Mouse (Mus musculus): ENCODE results near the gene Il1r2. TPM values are rescaled to one million over a fixed set of nuclear protein-coding genes. Genes with fewer than 3 reads are reported as not detected.

Il1r2 gene
- polyA plus RNA-seq, 1 experiment from 2014 or later, result 0.54 TPM

GRCm38 (mm10) chr1:40055051-40055450 lies 18.8 kb upstream of the Il1r2 start:
- Histone ChIP-seq H3K27me3 (replicated peaks; ENCODE audit: control insufficient read depth, insufficient read depth, low read length) (no peaks in the 10 kb centered on the region), H3K4me3 (ENCODE audit: low read depth, low read length) (no peak overlapping the region), H3K36me3 (ENCODE audit: control insufficient read depth, insufficient read depth, low read length) (no peaks in the 10 kb centered on the region), H3K4me1 (ENCODE audit: control insufficient read depth, insufficient read depth, low read length) (no peaks in the 10 kb centered on the region), H3K9me3 (ENCODE audit: control insufficient read depth, low read length) (no peaks in the 10 kb centered on the region), H3K4me2 (ENCODE audit: low read depth, low read length) (no peak overlapping the region), H3K9ac (ENCODE audit: low read depth, low read length) (no peak overlapping the region), H3K27ac (replicated peaks; ENCODE audit: low read depth, low read length) (no peak overlapping the region)
- ATAC-seq (ENCODE audit: low read depth) (no peak), DNase-seq (ENCODE audit: low spot score) (no peak)
- 76% methylated on average over 7 of the region's 7 CpGs for WGBS

- Histone ChIP-seq H3K9ac (ENCODE audit: low read depth, low read length) (no peak overlapping the region), H3K27me3 (replicated peaks; ENCODE audit: control insufficient read depth, insufficient read depth, low read length) (no peaks in the 10 kb centered on the region), H3K4me2 (ENCODE audit: low read depth, low read length) (no peak overlapping the region), H3K4me1 (ENCODE audit: control insufficient read depth, insufficient read depth, low read length) (no peaks in the 10 kb centered on the region), H3K36me3 (ENCODE audit: control insufficient read depth, insufficient read depth, low read length) (no peaks in the 10 kb centered on the region), H3K4me3 (ENCODE audit: low read depth, low read length) (no peak overlapping the region), H3K9me3 (ENCODE audit: control insufficient read depth, low read length) (no peaks in the 10 kb centered on the region), H3K27ac (replicated peaks; ENCODE audit: low read depth, low read length) (no peak overlapping the region)
- DNase-seq (ENCODE audit: low spot score) (no peak), ATAC-seq (ENCODE audit: low read depth) (no peak)
- 78% methylated on average over 5 of the region's 5 CpGs for WGBS
Observed at GRCm38 (mm10) chr1:40055963-40056362, 17.9 kb upstream of the Il1r2 start.

GRCm38 (mm10) chr1:40057351-40057750 lies 16.5 kb upstream of the Il1r2 start:
- 74% methylated on average over 5 of the region's 5 CpGs for WGBS
- Histone ChIP-seq H3K9me3 (ENCODE audit: control insufficient read depth, low read length) (no peaks in the 10 kb centered on the region), H3K4me2 (ENCODE audit: low read depth, low read length) (no peak overlapping the region)

GRCm38 (mm10) chr1:40058013-40058412 lies 15.9 kb upstream of the Il1r2 start:
- no peaks in the 10 kb centered on the region for H3K4me1 ChIP-seq (ENCODE audit: control insufficient read depth, insufficient read depth, low read length)

More at GRCm38 (mm10) chr1:40057351-40057750, 16.5 kb upstream of the Il1r2 start:
- DNase-seq (ENCODE audit: low spot score), result no peak
- H3K27me3 ChIP-seq (replicated peaks; ENCODE audit: control insufficient read depth, insufficient read depth, low read length), result no peaks in the 10 kb centered on the region
- no peaks in the 10 kb centered on the region for H3K4me1 ChIP-seq (ENCODE audit: control insufficient read depth, insufficient read depth, low read length)
- no peaks in the 10 kb centered on the region for H3K36me3 ChIP-seq (ENCODE audit: control insufficient read depth, insufficient read depth, low read length)
- ATAC-seq (ENCODE audit: low read depth), result no peak
- no peak overlapping the region for H3K27ac ChIP-seq (replicated peaks; ENCODE audit: low read depth, low read length)
- no peak overlapping the region for H3K4me3 ChIP-seq (ENCODE audit: low read depth, low read length)
- no peak overlapping the region for H3K9ac ChIP-seq (ENCODE audit: low read depth, low read length)

GRCm38 (mm10) chr1:40059122-40059774 lies 14.6 kb upstream of the Il1r2 start:
- Histone ChIP-seq H3K27me3 (replicated peaks; ENCODE audit: control insufficient read depth, insufficient read depth, low read length) (no peaks in the 10 kb centered on the region), H3K36me3 (ENCODE audit: control insufficient read depth, insufficient read depth, low read length) (no peaks in the 10 kb centered on the region), H3K9me3 (ENCODE audit: control insufficient read depth, low read length) (no peaks in the 10 kb centered on the region), H3K4me1 (ENCODE audit: control insufficient read depth, insufficient read depth, low read length) (no peaks in the 10 kb centered on the region), H3K9ac (ENCODE audit: low read depth, low read length) (no peak overlapping the region), H3K4me3 (ENCODE audit: low read depth, low read length) (no peak overlapping the region), H3K4me2 (ENCODE audit: low read depth, low read length) (no peak overlapping the region), H3K27ac (replicated peaks; ENCODE audit: low read depth, low read length) (no peak overlapping the region)
- WGBS, result 78% methylated on average over 4 of the region's 4 CpGs
- ATAC-seq (ENCODE audit: low read depth) (no peak), DNase-seq (ENCODE audit: low spot score) (no peak)

More at GRCm38 (mm10) chr1:40058013-40058412, 15.9 kb upstream of the Il1r2 start:
- Histone ChIP-seq H3K27ac (replicated peaks; ENCODE audit: low read depth, low read length) (no peak overlapping the region), H3K9ac (ENCODE audit: low read depth, low read length) (no peak overlapping the region), H3K9me3 (ENCODE audit: control insufficient read depth, low read length) (no peaks in the 10 kb centered on the region), H3K4me2 (ENCODE audit: low read depth, low read length) (no peak overlapping the region), H3K4me3 (ENCODE audit: low read depth, low read length) (no peak overlapping the region), H3K27me3 (replicated peaks; ENCODE audit: control insufficient read depth, insufficient read depth, low read length) (no peaks in the 10 kb centered on the region), H3K36me3 (ENCODE audit: control insufficient read depth, insufficient read depth, low read length) (no peaks in the 10 kb centered on the region)
- ATAC-seq (ENCODE audit: low read depth) (no peak), DNase-seq (ENCODE audit: low spot score) (no peak)
- WGBS, result 48% methylated on average over 11 of the region's 11 CpGs

- ATAC-seq (ENCODE audit: low read depth), result no peak
- Histone ChIP-seq H3K27me3 (replicated peaks; ENCODE audit: control insufficient read depth, insufficient read depth, low read length) (no peaks in the 10 kb centered on the region), H3K4me1 (ENCODE audit: control insufficient read depth, insufficient read depth, low read length) (no peaks in the 10 kb centered on the region), H3K9me3 (ENCODE audit: control insufficient read depth, low read length) (no peaks in the 10 kb centered on the region), H3K27ac (replicated peaks; ENCODE audit: low read depth, low read length) (no peak overlapping the region), H3K4me3 (ENCODE audit: low read depth, low read length) (no peak overlapping the region), H3K36me3 (ENCODE audit: control insufficient read depth, insufficient read depth, low read length) (no peaks in the 10 kb centered on the region), H3K4me2 (ENCODE audit: low read depth, low read length) (no peak overlapping the region), H3K9ac (ENCODE audit: low read depth, low read length) (no peak overlapping the region)
- WGBS, result 72% methylated on average over 9 of the region's 9 CpGs
- DNase-seq (ENCODE audit: low spot score), result peak; percentile 24
Observed at GRCm38 (mm10) chr1:40061359-40061758, 12.5 kb upstream of the Il1r2 start.

GRCm38 (mm10) chr1:40063409-40063808 lies 10.5 kb upstream of the Il1r2 start:
- Histone ChIP-seq H3K9ac (ENCODE audit: low read depth, low read length) (no peak overlapping the region), H3K4me1 (ENCODE audit: control insufficient read depth, insufficient read depth, low read length) (no peaks in the 10 kb centered on the region), H3K4me3 (ENCODE audit: low read depth, low read length) (no peak overlapping the region), H3K9me3 (ENCODE audit: control insufficient read depth, low read length) (no peaks in the 10 kb centered on the region), H3K27ac (replicated peaks; ENCODE audit: low read depth, low read length) (no peak overlapping the region), H3K27me3 (replicated peaks; ENCODE audit: control insufficient read depth, insufficient read depth, low read length) (no peaks in the 10 kb centered on the region), H3K36me3 (ENCODE audit: control insufficient read depth, insufficient read depth, low read length) (no peaks in the 10 kb centered on the region), H3K4me2 (ENCODE audit: low read depth, low read length) (no peak overlapping the region)
- no peak for DNase-seq (ENCODE audit: low spot score)
- 78% methylated on average over 4 of the region's 4 CpGs for WGBS
- ATAC-seq (ENCODE audit: low read depth), result no peak

GRCm38 (mm10) chr1:40064508-40064907 lies 9.4 kb upstream of the Il1r2 start:
- 83% methylated on average over 8 of the region's 8 CpGs for WGBS
- no peaks in the 10 kb centered on the region for H3K36me3 ChIP-seq (ENCODE audit: control insufficient read depth, insufficient read depth, low read length)

GRCm38 (mm10) chr1:40072558-40072957 lies 1.3 kb upstream of the Il1r2 start:
- ATAC-seq (ENCODE audit: low read depth) (no peak), DNase-seq (ENCODE audit: low spot score) (no peak)
- Histone ChIP-seq H3K9me3 (ENCODE audit: control insufficient read depth, low read length) (no peaks in the 10 kb centered on the region), H3K4me2 (ENCODE audit: low read depth, low read length) (no peak overlapping the region), H3K27ac (replicated peaks; ENCODE audit: low read depth, low read length) (no peak overlapping the region), H3K4me3 (ENCODE audit: low read depth, low read length) (no peak overlapping the region), H3K27me3 (replicated peaks; ENCODE audit: control insufficient read depth, insufficient read depth, low read length) (no peaks in the 10 kb centered on the region), H3K9ac (ENCODE audit: low read depth, low read length) (no peak overlapping the region), H3K36me3 (ENCODE audit: control insufficient read depth, insufficient read depth, low read length) (no peaks in the 10 kb centered on the region), H3K4me1 (ENCODE audit: control insufficient read depth, insufficient read depth, low read length) (no peaks in the 10 kb centered on the region)
- 75% methylated on average over 4 of the region's 4 CpGs for WGBS

More at GRCm38 (mm10) chr1:40064508-40064907, 9.4 kb upstream of the Il1r2 start:
- ATAC-seq (ENCODE audit: low read depth) (no peak), DNase-seq (ENCODE audit: low spot score) (no peak)
- Histone ChIP-seq H3K4me1 (ENCODE audit: control insufficient read depth, insufficient read depth, low read length) (no peaks in the 10 kb centered on the region), H3K4me2 (ENCODE audit: low read depth, low read length) (no peak overlapping the region), H3K9ac (ENCODE audit: low read depth, low read length) (no peak overlapping the region), H3K27me3 (replicated peaks; ENCODE audit: control insufficient read depth, insufficient read depth, low read length) (no peaks in the 10 kb centered on the region), H3K9me3 (ENCODE audit: control insufficient read depth, low read length) (no peaks in the 10 kb centered on the region), H3K4me3 (ENCODE audit: low read depth, low read length) (no peak overlapping the region), H3K27ac (replicated peaks; ENCODE audit: low read depth, low read length) (no peak overlapping the region)
